Comparison of ENCODE assay signal across 21 mouse cellular contexts in genomic region chr11:55231034-55231433, GRCm38 (mm10). TPM values are rescaled to one million over a fixed set of nuclear protein-coding genes. Genes with fewer than 3 reads are reported as not detected.
"Had no signal": no experiment of that assay in that cellular context is flagged by ENCODE, and none has a peak within 500 bp of the region (broad histone marks: within the 10 kb centered on the region; RNA-seq: fewer than 3 reads in every experiment).

No protein-coding gene starts in this region.

- H3K27me3 ChIP-seq: limb, embryonic 13.5 days; liver, embryonic 12.5 days; liver, embryonic 15.5 days; lung, embryonic 15.5 days; midbrain, embryonic 13.5 days had no signal

- DNase-seq: kidney, adult 2 months; kidney, postnatal 25 days; layer of hippocampus, adult 9-11 months; left cerebral cortex, postnatal 4 days; liver; lung, adult 18-20 months; lung, postnatal 10 days; lung, postnatal 4 days; thymus, adult 18-20 months; thymus, postnatal 36 days had no signal

- H3K4me3 ChIP-seq: layer of hippocampus, adult 2 months; limb, embryonic 13.5 days; liver, embryonic 12.5 days; liver, embryonic 15.5 days; lung, embryonic 15.5 days; midbrain, embryonic 10.5 days; midbrain, embryonic 13.5 days; myocyte had no signal

- ATAC-seq: liver, embryonic 12.5 days; midbrain, embryonic 13.5 days; midbrain, embryonic 16.5 days had no signal

- H3K4me1 ChIP-seq: limb, embryonic 13.5 days; liver, embryonic 15.5 days; lung, embryonic 15.5 days; midbrain, embryonic 10.5 days; midbrain, embryonic 13.5 days had no signal

- H3K27ac ChIP-seq: kidney, postnatal 0 days; layer of hippocampus, adult 2 months; limb, embryonic 13.5 days; liver, embryonic 12.5 days; liver, embryonic 15.5 days; lung, embryonic 15.5 days; midbrain, embryonic 10.5 days; midbrain, embryonic 13.5 days had no signal

- H3K9me3 ChIP-seq: limb, embryonic 13.5 days; liver, embryonic 12.5 days; liver, embryonic 15.5 days; lung, embryonic 15.5 days; midbrain, embryonic 10.5 days; midbrain, embryonic 13.5 days had no signal

RNA-seq across cellular contexts. Expression of gene Slc36a2, which starts 46.2 kb away (rescaled TPM):
- total RNA-seq: monocyte, adult 5-6 weeks had no signal
- polyA plus RNA-seq: myocyte had no signal
